Mouse (Mus musculus) hindbrain, embryonic 16.5 days (tissue): ENCODE data around the gene Ano1. TPM values are rescaled to one million over a fixed set of nuclear protein-coding genes. Genes with fewer than 3 reads are reported as not detected.

Source experiments
- ATAC-seq: fragments of 200-750 bp; cut with Nextera tagmentation; 2 replicates; pipeline ENCODE4 v1.8.0; 2017; ENCODE audit warnings: moderate TSS enrichment, moderate library complexity
- H3K27ac ChIP-seq: fragments of 300-500 bp; sonication (generic); 2 replicates; pipeline ENCODE4 v1.5.1; 2014; ENCODE audit warnings: low read depth, mild to moderate bottlenecking, control low read depth, low read length, moderate library complexity
- H3K27me3 ChIP-seq: fragments of 300-500 bp; sonication (generic); replicated peaks from 2 replicates; pipeline ENCODE4 v1.6.1; 2014; ENCODE audit warnings: low read length; ENCODE audit not compliant: control insufficient read depth, insufficient read depth
- H3K36me3 ChIP-seq: fragments of 300-500 bp; sonication (generic); 2 replicates; pipeline ENCODE4 v1.6.1; 2014; ENCODE audit warnings: mild to moderate bottlenecking, low read length, moderate library complexity, mixed read lengths; ENCODE audit not compliant: control insufficient read depth, insufficient read depth
- H3K4me1 ChIP-seq: fragments of 300-500 bp; sonication (generic); 2 replicates; pipeline ENCODE4 v1.6.1; 2014; ENCODE audit warnings: low read depth, low read length; ENCODE audit not compliant: control insufficient read depth, insufficient read depth
- H3K4me2 ChIP-seq: fragments of 300-500 bp; sonication (generic); 2 replicates; pipeline ENCODE4 v1.6.1; 2014; ENCODE audit warnings: mild to moderate bottlenecking, low read length, control low read depth, moderate library complexity
- H3K4me3 ChIP-seq: fragments of 300-500 bp; sonication (generic); 2 replicates; pipeline ENCODE4 v1.5.1; 2014; ENCODE audit warnings: mild to moderate bottlenecking, low read length, control low read depth, moderate library complexity
- H3K9ac ChIP-seq: fragments of 300-500 bp; sonication (generic); 2 replicates; pipeline ENCODE4 v1.6.1; 2014; ENCODE audit warnings: low read depth, mild to moderate bottlenecking, control low read depth, low read length, moderate library complexity
- H3K9me3 ChIP-seq: fragments of 300-500 bp; sonication (generic); 2 replicates; pipeline ENCODE4 v1.6.1; 2014; ENCODE audit warnings: mild to moderate bottlenecking, low read length, moderate library complexity; ENCODE audit not compliant: control insufficient read depth
- WGBS: fragments of 180-500 bp; shearing (Covaris S2); extraction: QIAGEN DNeasy Blood & Tissue Kit; methylation state at CpG from one replicate; pipeline ENCODE4 v1.1.7; 2014; 5-methylcytosine and 5-hydroxymethylcytosine counted together
- polyA plus RNA-seq: library from polyadenylated mRNA; unstranded; fragments of >200 nt; fragmentation: Nextera tagmentation; extraction: Ambion mirVana; gene quantifications from 2 replicates; pipeline ENCODE4 v1.2.1, GENCODE M21; 2015

Gene Ano1
- polyA plus RNA-seq, 1 experiment from 2014 or later: 5.2 TPM

DNA sequence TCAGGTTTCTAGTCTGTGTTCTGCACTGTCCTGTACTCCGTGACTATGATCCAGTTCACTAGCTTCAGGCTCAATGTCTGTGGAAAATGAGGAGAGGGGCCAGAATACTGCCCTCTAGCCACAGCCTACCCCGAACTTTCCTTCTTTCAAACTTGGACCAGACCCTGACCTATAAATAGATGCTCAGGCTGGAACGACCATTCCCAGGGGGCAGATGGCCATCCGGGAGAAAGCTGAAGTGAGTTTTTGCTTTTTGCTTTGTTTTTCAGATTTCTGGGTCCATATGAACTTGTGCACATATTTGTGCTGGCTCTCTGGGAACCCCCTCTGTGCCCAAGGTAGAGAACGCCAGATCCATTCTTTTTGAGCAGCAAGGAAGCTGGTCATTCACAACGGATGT is 116.9 kb downstream of the Ano1 start:
- 78% methylated on average over 6 of the region's 6 CpGs for WGBS
- Histone ChIP-seq H3K4me3 (no peak overlapping the region), H3K9ac (no peak overlapping the region), H3K4me2 (no peak overlapping the region), H3K36me3 (no peaks in the 10 kb centered on the region), H3K27ac (no peak overlapping the region), H3K9me3 (no peaks in the 10 kb centered on the region), H3K27me3 (no peaks in the 10 kb centered on the region), H3K4me1 (no peaks in the 10 kb centered on the region)
- no peak for ATAC-seq

DNA sequence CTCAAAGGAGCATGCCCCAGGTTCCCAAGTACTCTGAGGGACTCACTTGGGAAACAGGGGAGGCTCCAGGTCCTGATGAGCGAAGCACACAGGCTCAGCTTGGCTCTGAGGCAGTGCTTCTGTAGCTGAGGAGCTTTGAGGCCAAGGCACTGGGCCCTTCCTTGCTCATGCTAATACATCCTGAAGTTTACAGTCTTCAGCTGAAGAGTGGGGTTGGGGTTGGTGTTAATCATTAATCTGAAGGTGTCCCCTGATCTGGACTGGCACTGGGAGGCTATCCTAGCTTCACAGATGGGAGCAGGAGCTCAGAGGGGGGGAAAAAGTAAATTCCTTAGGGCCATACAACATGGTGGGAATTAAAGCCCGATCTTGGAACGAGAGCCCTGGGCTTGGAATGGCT is 117.3 kb downstream of the Ano1 start:
- H3K4me3 ChIP-seq: no peak overlapping the region
- no peak for ATAC-seq
- no peak overlapping the region for H3K9ac ChIP-seq
- no peaks in the 10 kb centered on the region for H3K9me3 ChIP-seq
- H3K27ac ChIP-seq: no peak overlapping the region
- no peak overlapping the region for H3K4me2 ChIP-seq
- H3K27me3 ChIP-seq: no peaks in the 10 kb centered on the region
- whole genome bisulfite sequencing: 75% methylated on average over 3 of the region's 3 CpGs
- no peaks in the 10 kb centered on the region for H3K36me3 ChIP-seq
- no peaks in the 10 kb centered on the region for H3K4me1 ChIP-seq

DNA sequence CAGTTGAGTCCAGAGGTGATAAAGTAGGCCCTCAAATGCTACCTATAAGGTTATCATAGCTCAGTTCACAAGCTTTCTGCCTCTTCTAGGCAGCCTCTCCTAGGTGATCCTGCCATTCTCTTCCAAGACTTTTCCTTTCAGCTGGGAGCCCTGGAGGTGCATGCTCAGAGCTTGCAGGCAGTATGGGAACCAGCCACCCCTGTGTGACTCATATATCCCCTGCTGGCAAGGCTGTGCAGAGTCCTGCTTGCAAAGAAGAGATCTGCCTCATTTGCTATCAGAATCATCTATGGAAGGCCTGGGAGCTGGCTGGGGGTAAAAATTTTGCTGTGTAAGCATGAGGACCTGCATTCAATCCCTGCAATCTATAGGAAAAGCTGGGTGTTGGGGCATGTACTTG is 119.5 kb downstream of the Ano1 start:
- H3K9me3 ChIP-seq: no peaks in the 10 kb centered on the region
- H3K9ac ChIP-seq: no peak overlapping the region
- peaks cover 4% of the 10 kb centered on the region for H3K4me1 ChIP-seq
- no peak overlapping the region for H3K4me3 ChIP-seq
- H3K27ac ChIP-seq: no peak overlapping the region
- no peak for ATAC-seq
- H3K27me3 ChIP-seq: no peaks in the 10 kb centered on the region
- H3K36me3 ChIP-seq: no peaks in the 10 kb centered on the region
- no peak overlapping the region for H3K4me2 ChIP-seq

DNA sequence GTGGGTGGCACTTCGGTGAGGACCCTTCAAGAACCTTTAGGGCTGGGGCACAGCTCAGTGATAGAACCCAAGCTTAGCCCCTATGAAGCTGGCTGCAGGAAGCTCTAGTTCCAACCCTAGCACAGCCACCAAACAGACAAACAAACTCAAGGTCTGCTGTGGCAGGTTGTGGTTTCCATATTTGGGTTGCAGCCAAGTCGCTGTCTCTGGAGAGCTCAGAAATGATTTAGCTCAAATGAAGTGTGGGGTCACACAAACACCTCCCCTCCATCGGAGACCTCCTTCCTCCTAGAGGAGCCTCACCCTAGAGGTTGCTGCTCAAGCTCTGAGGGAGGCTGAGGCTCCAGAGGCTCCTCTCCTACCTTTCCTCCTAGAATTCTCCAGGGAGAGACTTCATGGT is 121.2 kb downstream of the Ano1 start:
- Histone ChIP-seq H3K36me3 (no peaks in the 10 kb centered on the region), H3K4me2 (no peak overlapping the region), H3K9ac (no peak overlapping the region), H3K4me3 (no peak overlapping the region), H3K27ac (no peak overlapping the region), H3K9me3 (no peaks in the 10 kb centered on the region), H3K4me1 (peaks cover 6% of the 10 kb centered on the region), H3K27me3 (no peaks in the 10 kb centered on the region)
- 68% methylated on average over 3 of the region's 3 CpGs for WGBS
- ATAC-seq: no peak

DNA sequence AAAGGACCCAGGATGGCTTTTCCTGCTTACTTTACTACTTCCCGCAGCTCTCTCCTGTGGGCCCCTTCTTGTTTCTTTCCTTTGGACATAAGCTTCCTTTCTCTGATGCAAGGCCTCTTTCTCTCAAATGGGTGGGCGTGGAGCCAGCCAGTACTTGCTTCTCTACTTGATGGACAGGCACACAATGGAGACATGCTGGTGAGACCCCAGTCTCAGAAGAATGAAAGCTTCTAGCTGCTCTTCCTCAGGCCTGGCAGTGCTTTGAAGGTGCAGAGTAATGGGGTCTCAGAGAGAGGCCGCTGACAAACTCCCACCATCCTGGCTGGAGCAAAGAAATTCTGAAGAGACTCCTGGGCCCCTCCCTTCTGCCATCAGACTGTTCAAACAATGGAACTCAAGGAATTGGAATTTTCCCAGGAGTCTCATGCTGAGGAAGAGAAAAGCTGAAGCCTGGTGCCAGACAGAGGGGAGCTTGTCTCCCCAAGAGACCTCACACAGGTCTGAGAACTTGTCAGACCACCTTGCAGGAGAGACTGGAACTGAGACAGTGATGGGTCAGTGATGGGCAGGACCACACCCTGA is 123.3 kb downstream of the Ano1 start:
- 6% methylated on average over 3 of the region's 3 CpGs for WGBS
- H3K9me3 ChIP-seq: no peaks in the 10 kb centered on the region
- peaks cover 6% of the 10 kb centered on the region for H3K4me1 ChIP-seq
- no peak overlapping the region for H3K4me2 ChIP-seq
- no peaks in the 10 kb centered on the region for H3K36me3 ChIP-seq
- no peaks in the 10 kb centered on the region for H3K27me3 ChIP-seq
- peak overlapping the region; percentile 55 for H3K27ac ChIP-seq
- no peak overlapping the region for H3K9ac ChIP-seq
- peak; percentile 87 for ATAC-seq
- H3K4me3 ChIP-seq: no peak overlapping the region

- no peak overlapping the region for H3K9ac ChIP-seq
- H3K36me3 ChIP-seq: no peaks in the 10 kb centered on the region
- no peaks in the 10 kb centered on the region for H3K9me3 ChIP-seq
- H3K27me3 ChIP-seq: no peaks in the 10 kb centered on the region
- no peak; the same call in 1 of the 2 replicates for ATAC-seq
- 13% methylated on average over 13 of the region's 13 CpGs for WGBS
- H3K4me3 ChIP-seq: no peak overlapping the region
- no peak overlapping the region for H3K4me2 ChIP-seq
- peaks cover 6% of the 10 kb centered on the region for H3K4me1 ChIP-seq
- peak overlapping the region; percentile 55 for H3K27ac ChIP-seq
These were observed 124.0 kb downstream of the Ano1 start for GRCm38 (mm10) chr7:144627606-144628333.

DNA sequence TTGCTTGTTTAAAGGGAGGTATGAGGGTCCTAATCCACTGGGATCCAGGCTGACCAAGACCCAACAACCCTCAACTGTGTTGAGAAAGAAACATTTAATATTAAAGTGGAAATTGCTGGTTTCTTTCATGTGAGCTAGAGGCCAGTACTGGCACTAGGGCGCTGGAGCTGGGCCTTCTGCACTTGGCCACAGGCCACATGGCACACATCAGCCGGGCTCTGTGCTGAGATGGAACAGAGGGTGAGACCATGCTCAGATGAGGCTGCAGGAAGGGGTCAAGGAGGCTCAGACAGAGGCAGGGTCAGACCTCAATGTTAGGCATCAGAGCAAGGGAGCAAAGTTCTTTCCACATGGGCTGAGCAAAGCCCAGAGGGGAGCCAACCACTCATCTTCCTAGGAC is 125.7 kb downstream of the Ano1 start:
- H3K4me1 ChIP-seq: peaks cover 9% of the 10 kb centered on the region

DNA sequence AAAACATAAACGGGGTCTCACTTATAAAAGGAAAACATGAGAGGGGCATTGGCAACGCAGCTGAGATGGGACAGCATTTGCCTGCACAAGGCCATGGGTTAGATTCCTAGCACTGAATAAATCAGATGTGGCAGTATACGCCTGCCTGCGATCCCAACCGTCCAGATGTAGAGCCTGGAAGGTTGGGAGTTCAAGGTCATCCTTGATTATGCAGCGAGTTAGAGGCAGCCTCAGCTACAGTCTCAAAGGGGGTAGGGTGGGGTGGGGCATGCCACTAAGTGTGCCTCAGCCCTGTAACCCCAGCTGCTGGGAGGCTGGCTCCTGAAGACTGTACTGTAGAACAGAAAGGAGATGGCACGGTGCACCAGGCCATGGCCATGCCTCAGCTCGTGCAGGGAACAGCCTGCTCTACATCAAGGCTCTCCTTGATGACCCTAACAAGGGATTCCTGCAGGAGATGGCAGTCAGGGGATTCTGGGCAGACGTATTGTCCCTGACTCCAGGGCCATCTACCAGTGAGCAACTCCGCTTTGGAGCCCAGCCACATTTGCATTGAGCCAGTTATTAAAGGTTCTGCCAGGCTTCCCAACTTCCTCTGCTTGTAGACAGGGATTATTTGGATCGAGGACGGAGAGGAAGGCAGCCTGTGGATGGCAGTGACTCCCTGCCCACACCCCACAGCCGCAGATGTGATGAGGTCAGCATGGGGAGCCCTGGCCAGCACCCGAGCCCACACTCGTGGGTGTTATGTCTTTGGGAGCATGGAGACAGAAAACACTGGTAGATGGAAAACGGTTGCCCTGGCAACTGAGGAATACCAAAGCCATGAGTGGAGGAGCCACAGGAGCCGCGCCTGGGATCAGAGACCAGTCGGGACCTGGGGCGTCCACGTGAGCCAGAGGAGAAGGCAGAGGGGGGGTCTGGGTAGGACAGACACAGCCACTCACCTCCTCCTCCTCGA is 130.8 kb downstream of the Ano1 start:
- H3K36me3 ChIP-seq: no peaks in the 10 kb centered on the region
- no peak overlapping the region for H3K4me3 ChIP-seq
- H3K9me3 ChIP-seq: peaks cover 2% of the 10 kb centered on the region; the same call in 1 of the 2 replicates
- H3K27me3 ChIP-seq: no peaks in the 10 kb centered on the region
- H3K27ac ChIP-seq: peak overlapping the region; percentile 6; the same call in 1 of the 2 replicates
- peak; percentile 48; the same call in 1 of the 2 replicates for ATAC-seq
- peaks cover 3% of the 10 kb centered on the region; the same call in 1 of the 2 replicates for H3K4me1 ChIP-seq
- no peak overlapping the region for H3K4me2 ChIP-seq
- 50% methylated on average over 22 of the region's 22 CpGs for WGBS
- H3K9ac ChIP-seq: no peak overlapping the region

More for the DNA sequence above, 125.7 kb downstream of the Ano1 start:
- H3K27ac ChIP-seq: no peak overlapping the region
- H3K36me3 ChIP-seq: no peaks in the 10 kb centered on the region
- no peak overlapping the region for H3K9ac ChIP-seq
- WGBS: 70% methylated on average over 2 of the region's 2 CpGs
- no peak overlapping the region for H3K4me3 ChIP-seq
- H3K9me3 ChIP-seq: peaks cover 2% of the 10 kb centered on the region; the same call in 1 of the 2 replicates
- ATAC-seq: no peak
- no peaks in the 10 kb centered on the region for H3K27me3 ChIP-seq
- H3K4me2 ChIP-seq: no peak overlapping the region

DNA sequence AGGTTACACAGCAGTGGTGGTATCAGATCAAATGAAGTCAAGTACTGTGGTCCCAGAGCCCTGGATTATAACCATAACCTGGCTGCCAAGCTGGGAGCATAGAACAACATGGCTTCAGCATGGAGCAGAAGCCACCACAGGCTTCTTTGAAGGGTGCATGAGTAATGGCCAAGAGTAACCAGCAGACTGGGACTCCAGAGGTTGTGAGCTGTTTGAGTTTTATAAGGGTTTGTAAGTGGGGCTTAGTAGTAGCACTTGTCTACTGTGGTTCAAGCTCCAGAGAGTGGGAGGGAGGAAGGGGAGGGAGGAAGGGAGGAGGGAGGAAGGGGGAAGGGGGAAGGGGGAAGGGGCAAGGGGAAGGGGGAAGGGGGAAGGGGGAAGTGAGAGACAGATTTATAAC is 131.5 kb downstream of the Ano1 start:
- no peak overlapping the region for H3K9ac ChIP-seq
- no peaks in the 10 kb centered on the region for H3K36me3 ChIP-seq
- H3K4me3 ChIP-seq: no peak overlapping the region
- H3K9me3 ChIP-seq: peaks cover 2% of the 10 kb centered on the region; the same call in 1 of the 2 replicates
- H3K4me2 ChIP-seq: no peak overlapping the region
- H3K27ac ChIP-seq: no peak overlapping the region
- ATAC-seq: no peak
- no peaks in the 10 kb centered on the region for H3K27me3 ChIP-seq
- H3K4me1 ChIP-seq: peaks cover 3% of the 10 kb centered on the region; the same call in 1 of the 2 replicates
